Mouse (Mus musculus) kidney, embryonic 14.5 days (tissue): ENCODE results near the gene Mphosph9. TPM values are rescaled to one million over a fixed set of nuclear protein-coding genes. Genes with fewer than 3 reads are reported as not detected.
A peak's percentile ranks its signal among the peaks of the same experiment; 100 is the strongest.

ENCODE experiments used
- ATAC-seq: fragments of 200-750 bp; cut with Nextera tagmentation; 2 replicates; pipeline ENCODE4 v1.8.0; 2017; ENCODE audit warnings: moderate number of reproducible peaks, mild to moderate bottlenecking, moderate TSS enrichment, moderate library complexity; ENCODE audit not compliant: low FRiP score, low TSS enrichment
- H3K27ac ChIP-seq: fragments of 300-500 bp; sonication (generic); 2 replicates; pipeline ENCODE4 v1.5.1; 2014; ENCODE audit warnings: low read depth, mild to moderate bottlenecking, low read length, moderate library complexity, mixed read lengths
- H3K27me3 ChIP-seq: fragments of 300-500 bp; sonication (generic); 2 replicates; pipeline ENCODE4 v1.6.1; 2014; ENCODE audit warnings: mild to moderate bottlenecking, low read length; ENCODE audit not compliant: control insufficient read depth, insufficient read depth
- H3K36me3 ChIP-seq: fragments of 300-500 bp; sonication (generic); 2 replicates; pipeline ENCODE4 v1.6.1; 2014; ENCODE audit warnings: low read length, mixed read lengths; ENCODE audit not compliant: control insufficient read depth, insufficient read depth
- H3K4me1 ChIP-seq: fragments of 300-500 bp; sonication (generic); 2 replicates; pipeline ENCODE4 v1.6.1; 2014; ENCODE audit warnings: low read length, mixed read lengths; ENCODE audit not compliant: control insufficient read depth, insufficient read depth
- H3K4me2 ChIP-seq: fragments of 300-500 bp; sonication (generic); replicated peaks from 2 replicates; pipeline ENCODE4 v1.6.1; 2014; ENCODE audit warnings: low read depth, mild to moderate bottlenecking, low read length
- H3K4me3 ChIP-seq: fragments of 300-500 bp; sonication (generic); 2 replicates; pipeline ENCODE4 v1.5.1; 2014; ENCODE audit warnings: mild to moderate bottlenecking, low read length
- H3K9ac ChIP-seq: fragments of 300-500 bp; sonication (generic); 2 replicates; pipeline ENCODE4 v1.6.1; 2014; ENCODE audit warnings: low read depth, mild to moderate bottlenecking, low read length, moderate library complexity
- H3K9me3 ChIP-seq: fragments of 300-500 bp; sonication (generic); 2 replicates; pipeline ENCODE4 v1.6.1; 2016; ENCODE audit warnings: low read length; ENCODE audit not compliant: control insufficient read depth
- WGBS: fragments of 180-500 bp; shearing (Covaris S2); extraction: QIAGEN DNeasy Blood & Tissue Kit; methylation state at CpG from one replicate; pipeline ENCODE4 v1.1.7; 2014; 5-methylcytosine and 5-hydroxymethylcytosine counted together
- polyA plus RNA-seq: library from polyadenylated mRNA; unstranded; fragments of >200 nt; fragmentation: Nextera tagmentation; extraction: Ambion mirVana; gene quantifications from 2 replicates; pipeline ENCODE4 v1.2.1, GENCODE M21; 2014

Gene Mphosph9
- polyA plus RNA-seq, 1 experiment from 2014 or later: 20.8 TPM

DNA sequence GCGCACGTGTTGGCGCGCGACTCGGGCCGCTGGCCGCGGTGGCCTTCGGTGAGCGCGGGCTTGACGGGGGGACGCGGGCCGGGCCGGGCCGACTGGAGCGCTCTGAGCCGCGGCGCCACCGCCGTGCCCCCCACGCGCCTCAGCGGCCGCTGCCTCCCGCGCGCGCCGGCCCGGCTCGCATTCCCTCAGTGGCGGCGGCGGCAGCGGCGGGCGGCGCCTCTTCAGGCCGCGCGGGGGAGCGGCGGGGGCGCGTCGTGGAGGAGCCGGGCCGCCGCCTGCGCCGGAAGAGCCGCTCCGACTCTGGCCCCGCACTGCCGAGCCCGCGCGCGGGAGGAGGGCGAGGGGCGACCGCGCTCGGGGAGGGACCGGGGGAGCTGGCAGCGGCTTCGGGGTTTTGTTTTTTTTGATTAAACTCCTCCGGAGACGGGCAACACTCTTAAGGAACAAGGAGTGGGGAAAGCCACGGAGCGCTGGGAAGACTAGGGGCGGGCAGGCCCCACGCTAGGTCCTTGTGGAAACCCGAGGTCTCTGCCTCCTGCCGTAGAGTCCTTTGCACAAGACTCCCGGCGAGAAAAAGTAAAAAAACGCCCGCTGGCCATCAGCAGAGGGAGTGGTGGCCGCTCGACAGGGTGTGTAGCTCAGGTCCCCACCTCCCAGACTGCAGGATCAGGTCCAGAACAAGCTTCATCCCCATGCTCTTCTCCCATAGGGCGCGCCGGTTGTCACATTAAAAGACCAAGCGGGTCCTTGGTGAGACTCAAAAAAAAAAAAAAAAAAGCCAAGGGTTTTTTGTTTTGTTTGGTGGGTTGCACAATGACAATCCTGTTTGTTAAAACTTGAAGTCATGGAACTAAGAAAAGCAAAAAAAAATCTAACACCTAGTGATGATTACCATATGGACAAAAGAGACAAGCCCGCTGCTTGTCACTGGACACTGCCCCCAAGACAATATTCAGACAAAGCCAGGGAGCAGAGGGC, 77.9 kb downstream of the Mphosph9 start, which contains the start of gene Pitpnm2:
Gene Pitpnm2 (minus strand): TSS at position 147 of the 978 bp plus-strand sequence.
- Histone ChIP-seq H3K9ac (peak within 1 kb of the TSS; percentile 88), H3K36me3 (peaks cover 11% of the 10 kb centered on the region; the same call in 1 of the 2 replicates), H3K27me3 (no peaks in the 10 kb centered on the region), H3K27ac (peak within 1 kb of the TSS; percentile 49; the same call in 1 of the 2 replicates), H3K4me2 (peak within 1 kb of the TSS; percentile 87), H3K4me1 (peaks cover 12% of the 10 kb centered on the region), H3K4me3 (peak within 1 kb of the TSS; percentile 53), H3K9me3 (no peaks in the 10 kb centered on the region)
- peak; percentile 67 for ATAC-seq
- WGBS: 1% methylated on average over 62 of the region's 90 CpGs

DNA sequence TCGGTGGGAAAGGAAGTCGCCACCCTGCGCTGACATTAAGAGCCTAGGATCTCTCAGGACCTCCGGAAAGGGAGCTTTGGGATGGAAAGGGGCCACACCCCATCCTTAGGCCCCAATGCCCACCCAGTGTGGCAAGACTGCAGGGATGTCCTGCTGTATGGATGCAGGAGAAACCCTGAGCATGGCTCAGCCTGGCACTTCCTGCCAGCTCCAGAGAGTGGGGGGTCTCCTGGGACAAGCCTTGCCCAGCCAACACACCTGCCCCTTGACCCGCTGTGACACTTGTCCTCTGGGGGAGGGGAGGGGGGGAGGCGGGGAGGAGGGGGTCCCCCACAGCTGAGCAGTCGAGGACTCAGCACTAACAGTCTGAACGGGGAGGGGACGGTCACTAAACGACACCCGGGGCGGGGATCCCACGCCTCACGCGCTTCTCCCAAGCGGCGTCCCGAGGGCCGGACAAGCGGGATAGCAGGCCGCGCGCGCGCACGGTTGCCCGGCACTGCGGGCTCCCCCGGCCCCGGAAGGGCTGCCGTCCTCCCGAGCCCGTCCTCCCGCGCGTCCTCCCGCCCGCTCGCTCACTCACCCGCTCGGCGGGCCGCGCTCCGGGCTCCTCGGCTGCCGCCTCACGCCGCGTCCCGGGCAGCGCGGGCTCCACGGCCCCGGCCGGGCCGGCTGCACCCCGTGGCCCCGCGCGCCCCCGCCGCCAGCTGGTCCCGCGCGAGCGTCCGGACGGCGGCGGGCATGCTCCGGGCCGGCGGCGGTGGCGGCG, 78.7 kb downstream of the Mphosph9 start:
- Histone ChIP-seq H3K27me3 (no peaks in the 10 kb centered on the region), H3K36me3 (peaks cover 11% of the 10 kb centered on the region; the same call in 1 of the 2 replicates), H3K4me1 (peaks cover 12% of the 10 kb centered on the region), H3K4me3 (peak overlapping the region; percentile 53), H3K27ac (peak overlapping the region; percentile 24; the same call in 1 of the 2 replicates), H3K9me3 (no peaks in the 10 kb centered on the region), H3K9ac (peak overlapping the region; percentile 88), H3K4me2 (peak overlapping the region; percentile 87)
- peak; percentile 55 for ATAC-seq
- WGBS: under 1% methylated on average over 54 of the region's 77 CpGs

DNA sequence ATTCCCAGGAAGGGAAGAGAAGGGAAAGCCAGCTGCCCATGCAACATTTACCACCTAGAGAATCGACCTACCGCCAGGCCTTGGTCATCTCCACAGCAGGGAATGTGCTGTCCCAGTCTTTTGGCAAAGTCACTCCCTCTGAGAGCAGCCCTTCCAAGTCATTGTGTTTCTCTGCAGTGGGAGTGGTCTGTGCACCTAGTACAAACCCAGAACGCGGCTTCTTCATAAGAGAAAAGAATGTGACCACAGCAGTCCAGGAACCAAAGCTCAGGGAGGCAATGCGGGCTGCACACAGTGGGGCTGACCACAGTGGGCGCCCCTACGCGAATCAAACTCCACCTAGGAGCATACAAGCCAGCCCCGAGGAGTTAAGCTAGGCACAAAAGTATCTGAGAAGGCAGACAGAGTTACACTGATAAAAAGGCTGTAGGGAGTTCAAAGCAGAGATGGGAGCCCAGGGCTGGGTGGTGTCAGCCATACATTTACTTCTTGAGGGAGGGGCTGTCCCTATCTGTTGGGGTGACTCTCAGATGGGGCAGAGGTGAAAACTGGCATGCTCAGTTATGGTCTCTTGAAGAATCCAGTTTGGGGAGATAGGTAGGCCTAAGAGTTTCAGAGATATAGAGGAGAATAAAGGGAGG, 79.7 kb downstream of the Mphosph9 start:
- WGBS: 37% methylated on average over 9 of the region's 9 CpGs
- no peak overlapping the region for H3K9ac ChIP-seq

DNA sequence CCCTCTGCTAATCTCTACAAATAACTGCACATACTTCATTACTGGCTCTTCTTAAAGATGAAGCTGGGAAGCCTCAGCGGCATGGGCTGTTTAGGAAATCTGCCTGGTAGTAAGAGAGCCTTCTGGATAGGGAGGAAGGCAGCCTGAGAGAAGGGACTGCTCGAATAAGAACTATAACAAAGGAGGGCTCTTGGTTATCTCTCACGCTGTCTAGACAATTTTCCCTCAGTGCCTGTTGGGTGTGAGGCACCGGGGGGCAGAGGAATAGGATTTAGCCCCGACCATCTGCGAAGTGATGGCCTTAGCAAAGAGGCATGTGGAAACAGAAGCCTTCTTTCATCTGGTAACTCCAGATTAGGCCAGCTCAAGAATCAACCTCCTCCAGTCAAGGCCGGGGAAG, 80.5 kb downstream of the Mphosph9 start:
- H3K9me3 ChIP-seq: no peaks in the 10 kb centered on the region
- H3K4me1 ChIP-seq: peaks cover 15% of the 10 kb centered on the region
- H3K36me3 ChIP-seq: no peaks in the 10 kb centered on the region
- no peak overlapping the region for H3K4me2 ChIP-seq
- no peak overlapping the region for H3K9ac ChIP-seq
- H3K27me3 ChIP-seq: no peaks in the 10 kb centered on the region
- WGBS: 64% methylated on average over 7 of the region's 7 CpGs
- H3K27ac ChIP-seq: no peak overlapping the region
- no peak for ATAC-seq
- H3K4me3 ChIP-seq: no peak overlapping the region

More for the DNA sequence above, 79.7 kb downstream of the Mphosph9 start:
- peaks cover 4% of the 10 kb centered on the region; the same call in 1 of the 2 replicates for H3K36me3 ChIP-seq
- peaks cover 12% of the 10 kb centered on the region for H3K4me1 ChIP-seq
- H3K27me3 ChIP-seq: no peaks in the 10 kb centered on the region
- ATAC-seq: no peak
- peak overlapping the region; percentile 87 for H3K4me2 ChIP-seq
- peak overlapping the region; percentile 53; the same call in 1 of the 2 replicates for H3K4me3 ChIP-seq
- H3K27ac ChIP-seq: peak overlapping the region; percentile 14; the same call in 1 of the 2 replicates
- no peaks in the 10 kb centered on the region for H3K9me3 ChIP-seq

DNA sequence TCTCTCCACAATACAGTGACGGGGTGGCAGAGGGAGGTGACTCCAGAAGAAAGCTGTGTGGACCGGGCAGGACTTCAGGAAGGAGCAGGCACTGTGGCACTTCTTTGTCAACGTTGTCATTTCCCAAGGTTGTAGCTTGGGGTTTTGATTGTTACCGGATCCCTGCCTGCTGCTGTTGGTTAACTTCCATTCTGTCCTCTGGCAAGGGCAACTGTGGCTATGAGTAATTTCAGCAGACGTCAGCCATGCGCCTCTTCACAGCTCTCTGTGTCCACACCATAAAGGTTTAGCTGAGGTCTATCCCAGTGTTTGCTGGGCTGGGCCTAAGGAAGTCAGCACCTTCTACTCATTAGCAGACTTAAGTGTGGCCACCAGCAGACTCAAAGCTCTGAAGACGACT, 82.9 kb downstream of the Mphosph9 start:
- ATAC-seq: no peak
- Histone ChIP-seq H3K4me2 (no peak overlapping the region), H3K4me3 (no peak overlapping the region), H3K4me1 (peaks cover 23% of the 10 kb centered on the region), H3K9me3 (no peaks in the 10 kb centered on the region), H3K27me3 (no peaks in the 10 kb centered on the region), H3K27ac (no peak overlapping the region), H3K9ac (no peak overlapping the region), H3K36me3 (no peaks in the 10 kb centered on the region)
- 93% methylated on average over 7 of the region's 7 CpGs for WGBS

DNA sequence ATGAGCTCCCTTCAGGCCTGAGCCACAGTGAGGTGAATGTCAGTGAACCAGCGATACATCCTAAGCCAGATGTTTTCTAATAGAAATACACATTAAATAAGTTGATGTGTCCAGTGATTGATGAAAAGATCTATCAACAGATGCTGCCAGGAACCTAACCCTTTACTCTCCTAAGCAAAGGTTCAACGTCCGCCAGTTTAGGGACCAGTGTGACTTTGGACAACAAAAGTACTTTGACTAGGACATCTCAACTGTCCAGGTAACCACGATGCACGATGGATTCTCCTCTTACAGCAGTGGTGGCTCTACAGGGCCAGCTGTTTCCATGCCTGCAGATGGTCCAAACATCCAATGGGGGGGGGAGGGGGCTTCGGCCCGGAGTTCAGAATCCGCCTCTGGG, 83.3 kb downstream of the Mphosph9 start:
- Histone ChIP-seq H3K4me2 (no peak overlapping the region), H3K27me3 (no peaks in the 10 kb centered on the region), H3K4me3 (no peak overlapping the region), H3K27ac (no peak overlapping the region), H3K4me1 (peaks cover 23% of the 10 kb centered on the region), H3K9me3 (no peaks in the 10 kb centered on the region), H3K9ac (no peak overlapping the region), H3K36me3 (no peaks in the 10 kb centered on the region)
- WGBS: 95% methylated on average over 8 of the region's 8 CpGs
- ATAC-seq: no peak

DNA sequence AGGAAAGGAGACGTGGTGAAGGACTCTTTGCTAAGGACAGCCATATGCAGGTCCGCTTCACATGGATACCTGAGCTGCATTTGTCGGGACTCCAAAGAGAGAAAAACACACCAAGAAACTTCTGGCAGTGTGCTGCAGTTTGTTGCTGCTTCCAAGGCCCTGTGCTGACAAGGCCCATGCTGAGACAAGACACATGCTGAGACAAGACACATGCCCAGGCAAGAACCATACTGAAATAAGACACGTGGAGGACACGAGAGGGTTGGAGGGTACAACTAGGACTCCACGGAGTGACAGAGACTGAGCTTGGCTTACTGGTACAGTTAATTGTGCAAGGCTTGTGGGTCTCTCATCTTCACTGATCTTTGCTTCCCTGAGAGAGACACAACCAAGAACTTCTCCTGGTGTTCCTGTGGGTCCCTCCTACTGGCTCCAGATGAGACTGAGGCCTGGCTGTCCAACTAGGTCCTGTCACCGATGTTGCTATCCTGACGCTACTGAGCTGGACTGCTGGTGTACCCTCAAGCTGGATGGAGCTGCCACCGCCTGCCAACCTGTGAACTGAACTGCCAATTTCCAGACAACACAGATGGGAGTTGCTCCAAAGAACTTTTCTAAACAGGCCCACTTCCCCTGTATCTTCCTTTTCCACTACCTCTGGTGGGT, 84.4 kb downstream of the Mphosph9 start:
- no peaks in the 10 kb centered on the region for H3K36me3 ChIP-seq
- H3K27ac ChIP-seq: no peak overlapping the region
- H3K4me1 ChIP-seq: peaks cover 18% of the 10 kb centered on the region
- H3K4me2 ChIP-seq: no peak overlapping the region
- no peaks in the 10 kb centered on the region for H3K27me3 ChIP-seq
- no peaks in the 10 kb centered on the region for H3K9me3 ChIP-seq
- no peak for ATAC-seq
- H3K9ac ChIP-seq: no peak overlapping the region; the same call in 1 of the 2 replicates
- H3K4me3 ChIP-seq: no peak overlapping the region
- 90% methylated on average over 9 of the region's 9 CpGs for WGBS
